17 mouse cellular contexts compared by ENCODE assay signal in the genomic region with DNA sequence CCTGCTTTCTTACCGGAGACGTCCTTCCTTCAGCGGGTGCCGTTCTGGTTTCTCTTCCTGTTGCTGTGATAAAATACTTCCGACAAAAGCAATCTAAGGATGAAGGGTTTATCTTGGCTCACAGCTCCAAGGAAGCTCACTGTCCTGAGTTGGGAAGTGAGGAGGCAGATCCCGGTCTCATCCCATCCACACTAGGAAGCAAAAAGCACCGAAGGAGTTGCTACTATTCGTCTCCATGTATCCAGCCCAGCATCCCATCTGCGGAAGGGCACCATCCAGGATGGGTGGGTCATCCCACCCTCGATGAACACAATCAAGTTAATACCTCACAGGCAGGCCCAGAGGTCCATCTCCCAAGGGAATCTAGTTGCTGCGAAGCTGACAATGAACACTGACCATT.
"Had no signal": no experiment of that assay in that cellular context is flagged by ENCODE, and none has a peak within 500 bp of the region (broad histone marks: within the 10 kb centered on the region; RNA-seq: fewer than 3 reads in every experiment).

No protein-coding gene starts in this region.

- H3K27me3 ChIP-seq: neural tube, embryonic 13.5 days; neural tube, embryonic 15.5 days had no signal

- H3K27ac ChIP-seq: midbrain, embryonic 10.5 days; midbrain, embryonic 12.5 days; neural tube, embryonic 13.5 days; neural tube, embryonic 15.5 days had no signal

- H3K9me3 ChIP-seq: midbrain, embryonic 10.5 days; midbrain, embryonic 12.5 days; neural tube, embryonic 13.5 days; neural tube, embryonic 15.5 days had no signal

- DNase-seq: lung, embryonic 14.5 days; lung, postnatal 10 days; lung, postnatal 4 days; midbrain, embryonic 14.5 days; retina, postnatal 1 day; right cerebral cortex, adult 18-20 months; right cerebral cortex, postnatal 25 days; right cerebral cortex, postnatal 4 days; spleen, adult 18-20 months; thymus, adult 18-20 months; thymus, postnatal 14 days; thymus, postnatal 36 days had no signal

- H3K4me3 ChIP-seq: midbrain, embryonic 10.5 days; midbrain, embryonic 12.5 days; myocyte; neural tube, embryonic 13.5 days; neural tube, embryonic 15.5 days had no signal

- H3K36me3 ChIP-seq: midbrain, embryonic 10.5 days; midbrain, embryonic 12.5 days; neural tube, embryonic 13.5 days; neural tube, embryonic 15.5 days had no signal

- H3K9ac ChIP-seq: lung, embryonic 14.5 days; midbrain, embryonic 12.5 days; neural tube, embryonic 13.5 days; neural tube, embryonic 15.5 days had no signal
